Mouse (Mus musculus) left cerebral cortex, postnatal 14 days (tissue): ENCODE results near the gene Avl9. TPM values are rescaled to one million over a fixed set of nuclear protein-coding genes. Genes with fewer than 3 reads are reported as not detected.
A peak's percentile ranks its signal among the peaks of the same experiment; 100 is the strongest.

ENCODE experiments used
- DNase-seq, 2 experiments: peaks; one replicate each; pipeline ENCODE4 v3.0.0; 2021 to 2022; ENCODE audit warnings: low spot score in 2 of 2, mixed read lengths in 1 of 2
- intact Hi-C: fragments of 180-260 bp; cut with DNase I; formaldehyde crosslinking; loops from one replicate; pipeline ENCODE4 v1.15.1; 2025
- long read RNA-seq, 2 experiments: library from polyadenylated mRNA; stranded (forward); transcript quantifications; one replicate each; pipeline ENCODE4 v2.0.0; 2021
- total RNA-seq, 2 experiments: library from RNA; stranded (reverse); gene quantifications; 2 replicates each; pipeline ENCODE4 v1.2.3; 2021

Avl9 gene
- total RNA-seq, result 10 to 100 TPM; 32.8 to 35.9 TPM
- long read RNA-seq, experiment 1, full-length matches to known transcripts, result 10 of 17 reads
- long read RNA-seq, experiment 1, partial matches to known transcripts, result 0 of 17 reads
- long read RNA-seq, experiment 1, other reads (novel, unspliced or antisense), result 7 of 17 reads
- long read RNA-seq, experiment 2, full-length matches to known transcripts, result 7 of 11 reads
- long read RNA-seq, experiment 2, partial matches to known transcripts, result 0 of 11 reads
- long read RNA-seq, experiment 2, other reads (novel, unspliced or antisense), result 4 of 11 reads

DNA sequence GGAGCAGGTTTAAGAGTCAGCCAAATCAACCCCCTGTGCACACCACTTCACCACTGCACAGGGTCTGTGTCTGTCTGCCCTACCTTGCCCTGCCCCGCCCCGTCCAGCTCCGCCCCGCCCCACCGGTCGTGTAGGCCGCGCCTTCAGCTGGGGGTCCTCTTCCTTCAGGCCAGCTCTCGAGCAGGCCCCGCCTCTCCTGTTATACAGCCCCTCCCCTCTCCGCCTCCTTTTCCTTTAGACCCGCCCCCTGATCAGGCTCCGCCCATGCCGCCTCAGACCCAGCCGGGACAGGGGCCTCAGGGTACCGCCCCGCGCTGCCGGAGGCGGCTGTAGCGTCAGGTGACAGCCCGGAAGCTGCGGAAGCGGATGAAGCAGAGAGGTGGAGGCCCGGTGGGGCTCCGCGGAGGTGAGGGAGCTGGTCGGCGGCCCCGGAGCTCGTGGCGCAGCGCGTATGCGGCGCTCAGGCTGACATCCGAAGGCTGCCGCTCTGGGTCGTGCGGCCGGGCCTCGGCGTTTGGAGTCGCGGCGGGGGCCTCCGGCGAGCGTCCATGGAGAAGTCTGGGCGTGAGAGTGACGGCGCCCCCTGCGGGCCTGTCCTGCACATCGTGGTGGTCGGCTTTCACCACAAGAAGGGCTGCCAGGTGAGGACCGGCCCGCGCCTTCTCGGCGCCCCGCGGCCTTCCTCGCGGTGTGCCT, at the start of gene Avl9:
Gene Avl9, plus strand, starts transcription at position 326 of the 696 bp plus-strand sequence.
- intact Hi-C loops, result no loop called here
- peak; percentile 94 to 95 for DNase-seq

DNA sequence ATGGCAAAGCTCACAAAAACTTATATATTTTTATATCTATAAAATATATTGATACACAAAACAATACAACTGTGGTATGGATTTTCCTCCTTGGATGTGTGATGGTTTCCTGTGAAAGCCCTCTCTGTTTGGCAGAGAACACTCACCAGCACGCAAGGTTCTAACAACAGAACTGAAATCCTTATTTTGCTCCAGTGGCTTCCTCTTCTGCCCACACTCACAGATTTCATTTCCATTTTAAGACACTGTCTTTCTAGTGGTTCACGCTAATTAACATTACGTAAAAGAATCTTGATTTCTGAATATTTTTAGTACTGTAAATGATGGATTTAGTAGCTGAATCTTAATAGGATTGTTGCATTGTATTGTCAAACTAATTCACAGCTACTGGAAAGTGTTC, 26.5 kb upstream of the Avl9 start:
- peak in 1 of 2 experiments; percentile 14 for DNase-seq
- intact Hi-C loops, result no loop called here

DNA sequence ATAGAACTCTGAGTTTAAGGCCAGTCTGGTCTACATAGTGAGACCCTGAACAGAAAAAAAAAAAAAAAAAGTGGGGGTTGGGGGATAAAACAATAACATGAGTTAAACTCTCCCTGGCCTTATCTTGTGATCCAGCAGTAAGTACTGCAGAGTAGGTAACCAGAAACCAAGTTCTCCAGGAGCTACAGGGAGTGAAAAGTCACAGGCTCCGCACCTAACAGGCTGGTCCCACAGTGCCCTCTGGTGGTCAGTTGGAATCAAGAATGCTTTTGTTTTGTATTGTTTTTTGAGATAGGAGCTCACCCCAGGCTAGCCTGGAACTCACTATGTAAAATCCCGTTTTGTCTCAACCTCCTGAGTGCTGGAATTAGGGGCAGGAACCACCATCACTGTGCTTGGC, 23.5 kb upstream of the Avl9 start:
- peak; percentile 77 to 84 for DNase-seq
- intact Hi-C loops, result loop anchor here (2.0 to 10.0 kb wide), 2 partner anchors 210 to 626 kb away; no protein-coding TSS in a partner anchor

DNA sequence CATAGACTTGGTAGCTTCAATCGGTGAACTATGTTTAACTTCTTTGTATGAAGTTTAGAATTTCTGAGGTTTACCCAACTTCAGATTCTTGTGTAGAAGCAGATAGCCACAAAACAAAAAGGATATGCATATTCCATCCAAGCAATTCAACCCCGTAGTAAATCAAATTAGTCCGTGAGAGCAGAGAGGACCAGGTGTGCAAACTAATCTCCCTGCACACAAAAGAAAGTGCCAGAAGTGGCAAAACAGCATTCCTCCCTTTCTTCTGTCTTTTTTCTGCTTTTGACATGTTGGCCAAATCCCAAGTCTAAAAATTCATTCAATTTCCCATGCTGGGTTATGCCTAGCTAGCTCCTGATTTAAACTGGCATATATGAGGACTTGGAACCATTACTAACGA, 22.3 kb upstream of the Avl9 start:
- no peak for DNase-seq
- intact Hi-C loops, result loop anchor here (10.0 kb wide), 1 partner anchor 628 kb away; no protein-coding TSS in a partner anchor

DNA sequence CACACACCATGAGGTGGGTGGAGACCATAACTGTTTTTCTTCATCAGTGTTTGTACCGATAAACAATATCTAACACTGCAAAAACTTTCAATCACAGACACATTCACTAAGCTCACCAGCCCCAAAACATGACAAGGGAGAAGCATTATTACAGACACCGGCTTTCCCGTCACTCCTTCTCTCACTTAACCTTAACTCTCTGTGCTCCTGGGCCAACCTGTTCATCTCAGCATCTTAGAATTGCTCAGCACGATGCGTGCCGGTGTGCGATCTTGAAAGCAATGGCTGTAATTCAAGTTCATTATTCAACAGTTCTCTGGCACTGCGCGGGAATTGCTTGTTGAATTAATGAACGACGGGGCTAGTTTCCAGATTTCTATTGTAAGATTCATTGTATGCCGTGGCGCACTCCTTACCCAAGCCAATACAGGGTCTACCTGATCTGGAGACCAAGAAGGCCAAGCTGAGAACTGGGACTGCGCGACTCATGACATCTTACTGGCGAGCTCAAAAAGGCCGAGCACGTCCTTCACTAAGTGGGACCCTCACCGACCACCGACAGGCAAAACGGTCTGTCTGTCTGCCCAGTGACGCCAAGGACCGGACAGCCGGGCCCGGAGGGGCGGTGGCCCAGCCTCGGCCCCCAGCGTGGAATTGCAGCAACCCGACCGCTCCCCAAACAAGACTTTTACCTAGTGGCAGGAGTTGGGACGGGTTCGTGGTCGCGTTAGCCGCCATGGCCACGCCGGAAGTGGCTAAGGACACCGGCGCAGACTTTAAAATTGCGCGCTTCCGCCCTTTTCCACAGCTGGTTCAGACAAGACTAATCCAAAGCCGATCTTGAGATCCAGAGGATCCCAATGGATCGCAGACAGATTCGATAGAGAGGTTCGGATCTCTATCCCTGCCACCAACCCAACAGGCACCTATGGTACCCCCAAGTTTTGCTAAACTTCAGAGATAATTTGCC, 10.5 kb upstream of the Avl9 start, which contains the start of gene Lsm5:
Gene Lsm5, minus strand, starts transcription at position 780 of the 970 bp plus-strand sequence.
- DNase-seq, result peak; percentile 89 to 90
- intact Hi-C loops, result no loop called here

DNA sequence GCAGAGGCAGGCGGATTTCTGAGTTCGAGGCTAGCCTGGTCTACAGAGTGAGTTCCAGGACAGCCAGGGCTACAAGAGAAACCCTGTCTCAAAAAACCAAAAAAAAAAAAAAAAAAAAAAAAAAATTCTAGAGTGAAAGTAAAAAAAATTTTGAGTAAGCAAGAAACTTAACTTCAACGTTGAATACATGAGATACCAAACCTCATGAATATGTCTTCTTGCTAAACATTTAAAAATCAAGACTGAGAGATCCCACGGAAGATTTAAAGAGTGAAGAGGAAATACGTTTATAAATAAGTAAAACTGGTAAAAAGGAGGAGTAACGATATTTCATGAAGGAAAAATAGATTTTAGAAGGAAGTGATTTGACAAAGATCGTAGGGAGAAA, 519 bp upstream of the Avl9 start:
- DNase-seq, result no peak
- intact Hi-C loops, result no loop called here

DNA sequence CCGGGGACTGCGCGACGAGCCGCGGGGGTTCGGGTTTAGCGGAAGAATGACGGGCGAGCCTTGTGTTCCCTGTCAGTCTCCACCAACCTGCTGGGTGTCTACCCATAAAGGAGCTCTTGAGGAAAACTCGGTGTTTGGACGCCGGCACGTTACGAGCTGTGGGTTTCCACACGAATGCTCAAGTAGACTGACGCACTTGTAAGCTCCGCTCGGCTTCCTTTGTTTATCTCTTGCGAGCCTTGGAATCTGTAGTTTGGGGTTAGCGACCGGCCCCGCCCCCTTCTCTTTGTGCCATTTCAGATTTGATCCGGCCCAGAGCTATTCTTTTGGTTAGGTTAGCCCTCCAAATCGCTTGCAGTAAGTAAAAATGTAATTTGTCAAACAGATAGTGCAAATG, 569 bp downstream of the Avl9 start:
- DNase-seq, result no peak
- intact Hi-C loops, result no loop called here

DNA sequence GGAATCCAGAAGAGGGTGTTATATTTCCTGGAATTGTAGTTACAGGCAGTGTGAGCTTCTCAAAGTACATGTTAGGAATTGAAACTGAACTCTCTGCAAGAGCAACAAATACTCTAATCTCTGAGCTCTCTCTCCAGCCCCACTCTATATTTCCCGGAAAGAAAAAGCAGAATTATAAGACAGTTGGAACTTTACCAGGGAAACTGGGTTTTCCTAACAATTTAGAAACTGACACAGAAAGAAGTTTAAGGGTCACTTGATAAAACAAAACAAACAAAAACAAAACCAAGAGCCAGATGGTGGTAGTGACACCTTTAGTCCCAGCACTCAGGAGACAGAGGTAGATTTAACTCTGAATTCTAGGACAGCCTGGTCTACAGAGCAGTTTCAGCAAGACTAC, 4.4 kb downstream of the Avl9 start:
- intact Hi-C loops, result no loop called here
- no peak for DNase-seq

DNA sequence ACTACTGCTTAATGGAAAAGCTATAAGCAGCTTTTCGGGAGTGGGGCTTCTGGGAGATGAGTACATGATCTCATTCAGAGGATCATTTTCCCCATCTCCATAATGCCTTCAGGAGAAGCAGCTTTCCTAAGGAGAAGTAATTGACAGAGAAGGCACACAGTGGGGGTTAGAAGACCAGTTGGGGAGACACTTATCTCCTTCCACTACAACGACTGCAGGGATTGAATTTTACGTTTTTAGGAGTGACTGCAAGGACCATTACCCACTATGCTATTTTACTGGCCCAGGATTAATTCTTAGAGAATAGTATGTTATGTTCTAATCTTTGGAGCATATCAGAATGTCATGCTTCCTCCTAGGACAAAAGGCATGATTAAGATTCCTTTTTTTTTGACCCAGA, 6.2 kb downstream of the Avl9 start:
- intact Hi-C loops, result no loop called here
- DNase-seq, result no peak

DNA sequence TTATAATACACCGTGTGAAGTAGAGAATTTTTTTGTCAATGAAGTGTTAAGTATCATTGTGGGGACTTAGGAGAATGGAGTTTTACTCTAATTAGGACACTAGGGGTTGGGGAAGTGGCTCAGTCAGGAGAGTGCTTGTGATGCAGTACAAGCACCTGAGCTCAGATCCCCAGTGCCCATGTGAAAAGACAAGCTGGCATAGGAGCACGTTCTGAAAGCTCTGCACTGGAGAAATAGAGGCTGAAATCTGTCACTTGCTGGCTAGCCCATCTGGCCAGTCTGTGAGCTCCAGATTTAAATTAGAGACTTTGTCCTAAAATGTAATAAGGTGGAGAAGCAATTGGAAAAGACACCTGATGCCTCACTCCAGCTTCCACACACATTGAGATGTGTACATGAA, 17.8 kb downstream of the Avl9 start:
- intact Hi-C loops, result no loop called here
- DNase-seq, result peak in 1 of 2 experiments; percentile 9

DNA sequence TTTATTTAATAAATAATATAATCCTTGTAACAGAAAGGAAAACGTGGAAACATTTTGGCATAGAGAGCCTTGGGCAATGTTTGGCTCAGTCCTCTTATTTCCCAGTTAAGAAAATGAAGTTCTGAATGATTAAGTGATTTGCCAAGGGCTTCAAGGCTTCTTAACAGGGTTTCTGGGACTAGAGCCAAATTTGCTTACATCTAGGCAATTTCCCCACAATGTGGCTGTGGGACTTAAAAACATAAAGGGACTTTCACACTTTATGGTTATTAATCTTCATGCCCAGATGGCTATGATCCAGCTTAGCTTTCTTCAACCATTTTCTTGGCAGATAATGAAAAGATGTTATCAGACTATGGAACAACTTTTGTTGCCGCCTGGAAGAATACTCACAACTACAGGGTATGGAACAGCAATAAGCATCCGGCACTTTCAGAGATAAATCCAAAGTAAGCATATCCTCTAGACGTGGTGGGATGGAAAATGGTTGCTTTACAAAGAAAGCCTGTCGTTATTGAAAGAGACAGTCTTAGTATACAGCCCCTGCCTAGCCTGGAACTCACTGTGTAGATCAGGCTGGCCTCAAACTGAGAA, 31.3 kb downstream of the Avl9 start:
- intact Hi-C loops, result no loop called here
- no peak for DNase-seq

DNA sequence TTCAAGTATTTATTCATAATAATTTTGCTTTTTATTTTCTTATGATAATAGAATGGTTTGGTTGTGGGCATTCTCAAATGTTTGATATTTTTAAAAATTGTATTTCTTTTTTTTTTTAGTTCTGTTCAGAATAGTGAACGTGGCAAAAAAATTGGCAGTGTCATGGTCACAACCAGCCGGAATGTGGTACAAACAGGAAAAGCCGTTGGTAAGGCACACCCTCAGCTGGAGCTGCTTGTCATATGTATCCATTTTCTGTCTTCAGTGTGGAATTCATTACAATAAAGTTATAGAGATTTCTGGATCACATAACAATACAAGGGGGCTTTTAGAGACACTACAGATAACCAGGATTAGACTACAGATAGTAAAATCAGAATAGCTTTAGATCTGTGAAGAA, 39.0 kb downstream of the Avl9 start:
- DNase-seq, result no peak
- intact Hi-C loops, result no loop called here

DNA sequence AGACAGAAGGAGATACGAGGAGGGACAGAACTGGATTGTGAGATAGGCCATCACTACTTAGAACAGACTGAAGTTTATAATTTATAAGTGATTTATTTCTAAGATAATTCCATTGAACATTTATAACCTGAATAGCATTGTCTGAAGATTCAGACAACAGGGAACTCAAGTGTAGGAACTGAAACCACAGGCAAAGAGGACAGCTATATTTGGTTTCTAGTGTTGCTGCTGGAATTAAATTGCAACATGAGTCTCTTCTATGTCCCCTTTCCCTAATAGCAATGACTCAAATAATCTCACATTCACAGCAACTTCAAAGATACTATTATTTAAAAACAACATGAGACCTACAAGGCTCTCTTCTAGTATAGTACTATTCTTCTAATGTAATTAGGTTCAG, 41.4 kb downstream of the Avl9 start:
- no peak for DNase-seq
- intact Hi-C loops, result no loop called here

DNA sequence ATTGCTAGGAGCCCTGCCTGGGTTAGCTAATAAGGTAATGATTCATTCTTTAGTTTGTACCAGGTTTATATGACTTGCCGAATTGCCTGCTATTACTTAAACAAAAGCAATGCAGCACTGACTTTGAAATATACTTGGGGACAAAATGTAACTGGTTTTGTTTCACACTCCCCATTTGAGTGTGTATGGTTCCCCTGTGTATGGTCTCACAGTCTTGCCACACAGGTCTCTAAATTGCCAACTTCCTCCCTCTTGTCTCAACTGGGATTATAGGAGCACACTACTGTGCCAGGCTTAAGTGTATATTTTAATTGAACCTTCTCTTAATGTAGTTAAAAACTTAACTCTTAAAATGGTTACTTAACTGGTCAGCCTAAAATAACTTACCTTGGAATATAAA, 44.6 kb downstream of the Avl9 start:
- intact Hi-C loops, result no loop called here

DNA sequence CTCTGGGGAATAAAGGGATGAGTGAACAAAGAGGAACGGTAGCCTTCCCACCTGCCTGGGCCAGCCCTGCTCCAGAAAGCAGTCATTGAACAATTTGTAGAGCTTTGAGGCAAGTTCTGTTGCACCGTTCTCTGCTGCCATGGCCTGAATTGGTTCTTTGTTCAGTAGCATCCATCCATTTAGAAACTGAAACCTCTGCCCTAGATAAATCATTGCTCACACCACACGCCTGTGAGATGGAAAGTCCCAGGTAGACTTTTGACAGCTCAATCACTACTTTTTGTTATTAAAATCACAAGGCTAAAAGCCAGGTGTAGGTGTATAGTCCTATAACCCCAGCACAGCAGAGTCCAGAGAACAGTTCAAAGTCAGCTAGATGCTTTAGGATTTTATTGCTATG, 50.6 kb downstream of the Avl9 start:
- no peak for DNase-seq
- intact Hi-C loops, result no loop called here

More for the DNA sequence above, 44.6 kb downstream of the Avl9 start:
- DNase-seq, result no peak

DNA sequence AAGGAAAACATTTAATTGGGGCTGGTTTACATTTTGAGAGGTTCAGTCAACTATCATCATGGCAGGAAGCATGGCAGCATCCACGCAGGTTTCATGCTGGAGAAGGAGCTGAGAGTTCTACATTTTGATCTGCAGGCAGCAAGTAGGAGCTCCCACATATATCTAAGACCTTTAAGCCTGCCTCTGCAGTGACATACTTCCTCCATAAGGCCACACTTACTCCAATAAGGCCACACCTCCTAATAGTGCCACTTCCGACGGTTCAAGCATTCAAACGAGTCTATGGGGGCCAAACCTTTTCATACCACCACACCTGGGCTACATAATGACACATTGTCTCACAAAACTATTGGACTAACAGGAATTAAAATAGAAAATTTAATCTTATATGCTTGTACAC, 51.0 kb downstream of the Avl9 start:
- no peak for DNase-seq
- intact Hi-C loops, result no loop called here

DNA sequence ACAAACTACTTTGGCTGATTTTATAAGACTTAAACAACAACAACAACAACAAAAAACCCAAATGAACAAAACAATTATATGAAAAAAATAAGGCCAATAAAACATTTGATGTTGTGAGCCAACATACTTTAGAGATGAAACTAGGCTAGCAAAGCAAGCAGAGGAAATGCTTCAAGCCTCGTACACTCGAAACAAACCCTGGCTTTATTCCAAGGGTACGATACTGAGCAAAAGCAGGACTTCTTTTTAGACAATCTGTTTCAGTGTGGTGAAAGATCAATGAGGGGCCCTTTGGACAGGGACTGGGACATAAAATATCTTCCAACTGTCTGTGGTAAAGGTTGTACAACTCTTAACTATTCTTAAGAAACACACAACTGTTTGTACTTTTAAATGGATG, 61.1 kb downstream of the Avl9 start:
- DNase-seq, result no peak
- intact Hi-C loops, result no loop called here

DNA sequence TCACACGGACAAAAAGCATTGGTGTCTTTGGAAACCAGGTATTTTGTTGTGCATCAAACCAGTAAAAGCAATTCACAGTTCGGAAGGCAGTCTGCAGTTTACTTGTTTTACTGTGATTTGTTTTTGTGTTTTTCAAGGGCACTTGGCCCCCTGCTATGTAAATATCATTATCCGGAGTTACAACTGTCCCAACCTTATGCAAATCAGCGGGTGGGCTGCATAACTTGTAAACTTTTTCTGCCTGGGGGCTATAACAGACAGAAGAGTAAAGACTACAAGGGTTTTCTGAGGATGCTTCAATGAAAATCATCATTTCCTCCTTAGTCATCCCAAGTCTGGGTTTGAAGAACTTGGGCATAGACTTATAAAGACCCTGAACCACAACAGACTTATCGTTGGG, 64.9 kb downstream of the Avl9 start:
- intact Hi-C loops, result no loop called here
- no peak for DNase-seq

DNA sequence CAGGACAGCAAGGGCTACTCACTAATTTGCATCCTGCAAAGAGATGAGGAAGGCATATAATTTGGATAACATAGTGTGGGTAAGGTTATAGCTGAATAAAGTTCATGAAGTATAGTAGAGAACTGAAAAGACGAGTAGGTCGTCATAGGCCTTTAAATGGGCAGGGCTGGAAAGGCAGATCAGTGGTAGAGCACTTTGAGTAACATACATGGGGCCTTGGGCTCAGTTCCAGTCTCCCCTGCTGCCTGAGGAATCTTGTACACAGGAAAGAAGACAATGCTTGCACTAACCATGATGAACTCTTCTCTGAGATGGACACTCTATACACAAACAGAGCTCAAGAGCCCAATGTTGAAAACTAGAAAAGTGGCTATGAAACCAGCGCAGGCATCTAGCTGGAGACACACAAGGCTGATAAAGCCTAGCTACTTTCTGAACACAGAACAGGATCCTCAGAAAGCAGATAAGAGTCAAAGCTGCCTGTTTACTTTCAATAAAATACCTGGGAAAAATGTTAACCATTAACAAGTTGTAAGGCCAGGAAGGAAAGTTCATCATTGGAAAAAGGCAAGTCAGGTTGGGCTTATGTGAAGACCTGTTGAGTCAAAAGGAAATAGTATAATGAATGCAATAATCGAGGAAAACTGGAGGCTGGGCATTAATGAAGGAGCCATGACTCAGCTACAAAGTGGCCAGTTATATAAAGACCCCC, 69.0 kb downstream of the Avl9 start:
- intact Hi-C loops, result no loop called here
- no peak for DNase-seq
